Mouse (Mus musculus): ENCODE measurements at regions not wholly inside any gene's neighbourhood (a gene's known extent, or its start where the extent isn't known, plus 50 kb on each side); places are given as distances from the start of the nearest gene placed in this dataset.

DNA sequence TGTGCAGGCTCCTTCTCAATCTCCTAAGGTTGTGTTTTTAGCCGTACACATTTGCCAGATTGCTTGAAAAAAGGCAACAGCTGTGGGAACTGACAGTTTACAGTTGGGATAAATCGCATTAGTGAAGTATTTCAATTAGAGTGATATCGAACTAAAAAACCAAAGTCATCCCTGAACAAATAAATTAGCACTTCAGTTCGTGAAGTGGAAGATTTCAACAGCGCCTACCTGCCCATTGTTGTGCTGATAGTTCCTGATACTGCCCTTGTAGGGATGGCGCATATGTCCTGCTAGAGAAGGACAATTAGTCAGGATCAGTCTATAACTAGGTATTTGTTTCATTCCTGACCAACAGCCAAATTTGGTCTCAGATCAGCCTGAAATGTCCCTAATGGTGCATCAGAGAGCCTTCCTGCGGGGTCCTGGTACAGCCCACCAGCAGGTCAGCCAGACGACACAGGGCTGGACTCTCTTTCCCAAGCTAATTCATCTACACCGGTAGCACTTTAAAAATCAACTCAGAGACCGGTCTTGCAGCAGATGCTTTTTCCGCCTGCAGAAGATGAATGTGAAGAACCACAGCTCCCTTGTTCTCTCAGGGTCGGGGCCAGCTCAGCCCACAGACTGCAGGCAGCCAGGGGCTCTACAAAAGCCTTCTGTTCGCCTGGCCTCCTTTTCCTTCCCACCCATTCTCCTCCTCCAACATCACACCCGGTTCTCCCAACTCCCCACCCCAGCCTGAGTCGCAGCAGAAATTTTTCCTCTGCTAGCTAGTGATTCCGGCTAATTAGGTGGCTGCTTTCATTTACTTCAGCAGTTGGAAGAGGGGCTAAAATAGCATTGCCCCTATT is 146.1 kb downstream of the Psat1 start:
- no peak for ATAC-seq

DNA sequence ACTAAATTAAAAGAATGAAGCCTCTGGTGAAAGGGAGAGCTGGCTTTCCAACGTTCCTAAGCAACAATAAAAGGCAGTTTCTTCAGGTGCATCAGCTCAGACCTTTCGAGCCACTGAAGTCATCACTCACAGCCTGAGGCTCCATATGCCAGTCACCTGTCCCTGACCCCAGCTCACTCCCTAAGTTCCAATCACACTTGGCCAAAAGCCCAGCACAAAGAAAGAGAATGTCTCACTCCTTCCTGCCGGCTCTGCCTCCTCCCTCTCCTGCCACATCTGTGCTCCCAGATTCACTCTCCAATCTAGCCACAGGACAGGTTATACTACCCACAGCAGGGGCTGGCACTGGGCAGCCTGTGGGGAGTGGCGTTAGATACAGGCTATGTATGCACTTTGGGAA is 150.7 kb downstream of the Psat1 start:
- ATAC-seq, result no peak

DNA sequence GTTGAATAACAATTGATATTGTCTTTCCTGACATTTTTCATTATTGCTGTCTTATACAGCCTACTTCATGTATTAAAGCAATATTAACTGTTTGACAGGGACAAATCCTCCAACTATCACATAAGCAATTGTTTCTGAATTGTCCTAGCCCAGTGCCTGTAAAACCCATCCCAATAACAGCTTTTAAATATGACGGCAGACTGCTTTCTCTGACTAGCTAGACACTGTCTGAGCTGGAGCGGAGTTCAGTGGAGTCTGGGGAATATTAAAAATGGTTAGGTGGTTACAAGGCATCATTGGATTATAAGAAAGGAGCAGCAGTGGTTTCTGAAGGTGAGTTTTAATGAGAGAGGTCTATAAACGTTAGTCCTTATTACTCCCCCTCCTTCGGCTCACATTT is 155.2 kb downstream of the Psat1 start:
- ATAC-seq, result no peak

DNA sequence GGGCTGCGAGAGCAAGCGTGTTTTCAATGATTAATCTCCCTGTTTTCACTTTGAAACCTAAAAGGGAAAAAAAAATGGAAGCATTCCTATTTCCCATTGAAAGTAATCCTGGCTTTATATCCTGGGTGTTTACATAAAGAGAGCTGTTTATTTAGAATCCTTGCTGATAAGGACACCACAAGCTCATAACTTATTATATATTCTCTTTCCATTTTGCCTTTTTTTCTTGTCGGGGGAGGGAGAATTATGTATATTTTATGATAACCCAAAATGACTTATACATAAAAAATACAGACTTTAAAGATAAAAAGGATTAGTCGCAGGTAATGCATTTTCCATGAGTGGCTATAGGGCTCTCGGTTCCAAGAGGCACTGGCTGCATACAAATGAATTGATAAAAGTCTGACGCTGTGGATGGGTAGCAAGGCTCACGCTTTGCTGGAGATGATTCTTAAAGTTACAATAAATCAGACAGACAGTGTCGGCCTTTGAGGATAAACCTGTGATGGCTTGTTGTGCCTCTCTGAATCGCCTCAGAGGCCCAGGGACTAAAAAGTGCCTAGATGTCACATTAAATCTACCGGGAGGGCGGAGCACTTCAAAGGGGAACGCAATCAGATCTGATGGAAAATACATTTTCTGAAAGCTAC is 155.7 kb downstream of the Psat1 start:
- no peak for ATAC-seq

DNA sequence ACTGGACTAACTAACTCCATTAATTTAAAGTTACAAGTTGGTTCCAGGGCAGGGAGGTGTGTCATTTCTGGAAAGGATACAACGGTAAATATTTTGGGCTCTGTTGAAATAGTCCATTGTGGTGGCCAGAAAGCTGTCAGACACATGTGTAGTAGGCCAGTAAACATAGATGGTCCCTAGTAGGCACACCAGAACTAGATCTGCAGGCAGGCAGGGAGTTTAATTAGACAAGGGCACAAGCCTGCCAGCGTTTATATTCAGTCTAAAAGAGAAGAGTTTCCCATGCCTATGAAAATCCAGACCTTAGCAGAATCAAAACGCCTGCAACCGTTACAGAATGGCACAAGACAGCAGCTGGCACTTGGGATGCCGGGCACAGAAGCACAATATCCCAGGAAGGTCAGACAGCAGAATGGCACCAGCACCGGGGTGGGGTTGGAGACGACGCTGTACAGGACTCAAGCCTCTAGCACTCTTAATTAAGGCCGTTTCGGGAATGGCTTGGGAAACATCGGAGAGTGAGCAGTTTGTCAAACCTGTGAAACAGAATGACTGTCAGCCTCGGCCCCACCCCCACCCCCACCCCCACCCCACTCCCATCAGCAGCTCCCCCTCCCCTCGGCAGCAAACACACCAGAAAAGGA is 156.4 kb downstream of the Psat1 start:
- ATAC-seq, result no peak

DNA sequence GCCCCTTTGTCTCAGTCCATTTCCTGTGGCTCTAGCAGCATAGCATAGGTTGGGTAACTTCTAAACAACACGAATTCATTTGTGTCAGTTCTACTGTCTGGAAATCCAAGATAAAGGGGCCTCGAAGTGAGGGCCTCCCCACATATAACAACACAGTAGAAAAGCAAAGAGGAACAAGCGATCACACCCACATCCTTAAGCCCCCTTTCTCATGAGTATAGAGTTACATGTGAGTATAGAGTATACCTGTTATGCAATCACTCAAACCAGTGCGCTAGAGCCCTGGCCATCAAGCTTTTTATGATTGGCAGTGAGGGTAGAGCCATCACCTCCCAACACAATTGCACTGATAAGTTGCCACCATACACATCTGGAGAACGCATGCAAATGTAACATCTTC is 157.4 kb downstream of the Psat1 start:
- no peak for ATAC-seq

DNA sequence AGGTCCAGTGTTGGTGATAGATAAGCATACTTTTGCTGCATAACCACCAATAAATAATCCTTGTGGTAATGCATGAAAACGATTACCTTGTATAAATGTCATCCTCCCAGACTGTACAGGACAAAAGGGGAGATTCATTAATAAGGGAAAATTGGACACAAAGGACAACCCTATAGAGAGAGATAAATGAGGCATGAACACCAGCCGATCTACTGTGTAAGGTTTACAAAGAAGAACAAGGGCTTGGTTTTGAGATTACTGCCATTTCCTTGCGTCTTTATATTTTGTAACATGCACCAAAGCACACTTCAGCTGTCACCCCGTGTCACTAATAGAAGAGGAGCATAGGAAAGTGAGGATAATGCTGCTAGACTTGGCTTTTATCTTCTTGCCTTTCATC is 162.5 kb downstream of the Psat1 start:
- ATAC-seq, result no peak

DNA sequence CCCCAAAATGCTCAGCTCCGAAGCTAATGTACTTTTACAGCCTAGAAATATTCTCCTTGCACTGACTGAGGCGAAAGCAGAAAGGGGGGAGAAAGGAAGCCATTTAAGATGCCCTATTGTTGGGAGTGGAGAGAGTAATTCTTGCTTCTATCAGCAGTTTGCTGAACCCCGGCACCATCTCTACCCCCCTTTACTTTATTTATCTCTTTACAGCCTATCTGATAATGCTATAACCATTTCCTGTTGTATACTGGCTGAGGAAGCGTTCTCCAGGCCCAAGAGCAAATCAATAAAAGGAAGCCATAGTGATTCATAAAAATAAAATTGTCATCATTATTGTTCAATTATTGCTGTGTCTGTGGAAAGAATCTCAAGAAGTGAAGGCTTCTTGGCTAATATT is 177.5 kb downstream of the Psat1 start:
- no peak for ATAC-seq

DNA sequence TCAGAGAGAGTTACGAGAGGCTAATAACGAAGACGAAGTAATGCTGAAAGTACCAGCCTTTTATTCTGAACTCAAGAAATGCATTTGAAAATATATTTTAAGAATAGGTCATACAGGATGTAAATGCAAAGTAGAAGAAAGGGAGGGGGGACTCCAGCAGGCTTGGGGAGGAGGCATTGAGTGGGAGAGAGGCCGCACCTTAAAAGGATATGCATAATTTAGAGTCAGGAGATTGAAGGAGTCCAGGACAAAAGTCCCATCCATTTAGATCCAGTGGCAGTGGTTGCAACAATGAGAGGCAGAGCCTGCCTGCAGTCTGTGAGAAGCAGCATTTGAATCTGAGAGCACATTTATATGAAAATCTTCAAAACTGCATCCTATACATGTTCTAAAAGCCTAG is 186.1 kb downstream of the Psat1 start:
- no peak for ATAC-seq

DNA sequence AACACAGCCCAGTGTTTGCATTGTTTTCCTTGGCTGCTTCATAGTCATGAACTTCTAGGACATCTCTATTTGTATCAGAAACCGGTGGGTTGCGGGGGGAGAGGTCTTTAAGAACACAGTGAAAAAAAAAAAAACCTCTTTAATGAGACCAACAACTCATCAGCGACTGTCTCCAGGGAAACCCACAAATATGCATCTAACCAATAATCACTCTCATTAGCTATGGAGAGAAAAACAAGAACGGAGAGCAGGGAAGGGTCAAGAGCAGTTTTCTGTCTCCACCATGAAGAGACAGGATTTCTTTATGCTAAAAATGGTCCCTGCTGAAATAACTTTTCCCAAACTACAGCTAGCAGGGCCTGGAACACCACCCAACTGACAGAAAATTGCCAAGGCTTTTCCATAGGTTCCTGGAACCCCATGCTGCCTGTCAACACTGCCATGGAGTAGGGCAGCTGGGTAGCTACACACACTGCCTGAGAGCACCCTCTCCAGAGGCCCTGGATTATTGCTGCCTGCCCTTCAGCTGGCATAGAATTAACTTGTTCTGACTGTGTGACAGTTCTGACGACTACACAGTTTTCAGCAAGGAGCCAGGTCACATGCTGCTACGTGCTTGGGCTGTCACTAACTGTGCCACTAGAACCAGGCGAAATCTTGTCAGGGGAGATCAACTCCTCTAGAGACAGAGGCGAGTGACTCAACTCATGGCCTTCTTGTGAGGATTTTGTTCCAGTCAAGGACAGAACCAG is 201.9 kb downstream of the Psat1 start:
- no peak for ATAC-seq

DNA sequence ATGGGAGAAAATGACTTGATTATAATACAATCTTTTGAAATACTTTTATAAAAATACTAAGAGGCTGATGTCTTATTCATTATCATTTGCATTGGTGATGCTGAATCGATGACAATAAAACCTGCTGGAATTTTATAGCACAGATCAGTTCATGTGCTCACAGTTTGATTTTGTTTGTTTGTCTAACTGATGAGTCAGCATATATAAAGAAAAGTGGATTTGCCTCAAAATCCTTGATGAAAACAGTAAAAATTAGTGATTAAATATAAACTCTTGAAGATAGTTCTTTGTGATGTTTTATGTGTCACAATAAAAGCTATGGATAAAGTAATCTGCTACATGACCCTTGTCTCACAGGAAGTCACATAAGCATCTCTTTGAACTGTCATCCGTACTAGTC is 210.9 kb downstream of the Psat1 start:
- no peak for ATAC-seq

DNA sequence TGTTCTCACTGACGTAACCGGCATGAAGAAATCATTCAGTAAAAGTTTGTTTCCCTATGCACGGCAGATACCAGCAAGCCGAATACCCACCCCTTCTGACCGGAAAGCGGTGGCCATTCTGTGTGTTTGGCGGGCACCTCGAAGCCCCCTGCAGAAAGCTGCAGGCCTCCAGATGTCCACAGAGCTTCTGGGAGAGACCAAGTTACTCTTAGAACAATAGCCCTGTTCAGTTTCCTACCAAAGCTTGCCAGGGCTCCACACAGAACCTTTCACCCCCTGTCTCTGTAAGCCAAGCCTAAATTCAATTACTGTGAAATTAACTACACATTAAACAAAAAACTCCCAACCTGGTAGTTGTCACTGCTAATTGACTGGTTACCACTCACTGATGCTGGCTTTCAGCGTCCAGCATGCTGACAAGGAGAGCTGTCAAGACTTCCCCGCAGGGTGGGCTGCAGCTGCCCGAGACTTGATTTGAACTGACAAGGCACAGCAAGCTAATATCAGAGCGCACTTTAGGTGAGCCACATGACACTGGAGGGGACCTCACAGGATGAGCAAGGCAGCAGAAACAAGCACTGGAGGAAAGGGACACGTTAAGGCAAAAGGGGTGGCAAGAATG is 220.2 kb downstream of the Psat1 start:
- no peak for ATAC-seq

DNA sequence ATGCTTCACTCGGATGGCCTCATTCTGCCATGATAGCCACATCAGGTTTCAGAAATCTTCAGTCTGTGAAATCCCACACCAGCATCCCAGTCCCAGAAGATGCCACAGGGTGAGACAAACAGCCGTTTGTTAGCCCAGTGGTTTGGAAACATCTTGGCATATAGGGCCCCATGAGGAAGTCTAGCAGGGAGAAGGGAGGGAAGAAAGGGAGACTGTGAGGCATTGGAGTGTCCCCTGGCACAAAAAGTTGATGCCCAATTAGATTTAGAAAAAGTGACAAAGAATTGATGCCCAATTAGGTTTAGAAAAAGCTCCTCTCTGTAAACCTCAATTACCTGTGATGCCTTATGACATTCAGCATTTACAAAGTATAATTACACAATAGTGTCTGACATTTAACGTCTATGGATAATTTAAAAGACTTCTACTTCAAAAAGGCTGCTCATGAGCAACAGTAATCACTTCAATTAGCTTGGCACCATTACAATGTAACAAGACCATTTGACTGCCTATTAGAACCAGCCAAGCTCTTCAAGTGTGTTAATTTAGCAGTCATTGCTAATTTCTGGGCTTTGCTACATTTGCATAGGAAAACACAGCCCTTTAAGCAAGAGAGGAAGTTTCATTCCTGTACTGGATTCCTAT is 254.6 kb downstream of the Psat1 start:
- no peak for ATAC-seq

DNA sequence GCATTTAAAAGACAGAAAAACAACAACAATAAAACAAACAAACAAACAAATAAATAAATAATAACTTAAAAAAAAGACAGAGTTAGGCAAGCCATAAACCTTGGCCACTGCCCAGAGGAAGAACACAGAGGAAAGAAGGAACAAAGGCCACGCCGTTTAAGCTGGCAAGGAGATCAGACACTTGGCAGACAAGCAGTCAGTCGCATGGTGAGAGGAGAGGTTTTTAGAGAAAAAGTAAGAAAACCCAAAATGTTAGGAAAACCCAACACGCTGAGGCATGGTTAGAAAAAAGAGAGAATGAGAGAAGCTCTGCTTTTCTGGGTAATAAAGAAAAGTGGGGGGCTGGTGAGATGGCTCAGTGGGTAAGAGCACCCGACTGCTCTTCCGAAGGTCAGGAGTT is 277.1 kb downstream of the Psat1 start:
- no peak for ATAC-seq

DNA sequence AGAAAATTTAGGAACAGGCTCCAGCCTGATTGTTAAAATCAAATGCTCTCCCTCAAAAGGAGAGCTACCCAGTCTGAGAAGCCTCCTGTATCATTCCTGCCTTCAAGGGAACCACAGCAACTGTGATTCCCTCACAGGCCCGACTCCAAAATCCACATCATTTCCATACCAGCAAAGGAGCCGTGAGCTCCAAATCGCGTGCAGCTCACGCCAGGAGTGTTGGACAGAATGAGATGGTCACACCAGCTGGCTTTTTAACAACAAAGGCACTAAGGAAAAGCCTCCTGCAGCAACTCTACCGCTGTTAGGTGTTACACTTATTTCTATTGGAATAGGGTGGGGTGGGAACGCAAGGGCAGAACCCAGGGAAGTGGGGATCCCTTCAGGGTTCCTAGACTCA is 277.6 kb downstream of the Psat1 start:
- ATAC-seq, result no peak

DNA sequence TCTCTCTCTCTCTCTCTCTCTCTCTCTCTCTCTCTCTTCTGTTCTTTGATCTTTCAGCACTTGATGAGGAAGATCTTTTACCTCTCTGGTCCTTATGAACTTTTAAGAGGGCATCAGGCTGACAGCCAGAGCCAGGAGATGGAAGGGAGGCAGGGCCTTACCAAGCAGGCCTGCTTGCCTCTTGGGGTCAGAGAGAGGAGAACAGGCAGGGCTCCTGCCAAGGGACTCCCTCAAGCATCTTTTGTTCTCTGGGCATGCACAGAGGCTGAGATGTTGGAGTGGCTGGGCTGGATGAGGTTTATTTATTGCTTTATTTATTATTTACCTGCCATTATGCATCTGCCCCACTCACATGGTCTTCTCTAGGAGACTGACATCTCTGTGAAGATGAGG is 278.5 kb downstream of the Psat1 start:
- ATAC-seq, result no peak

DNA sequence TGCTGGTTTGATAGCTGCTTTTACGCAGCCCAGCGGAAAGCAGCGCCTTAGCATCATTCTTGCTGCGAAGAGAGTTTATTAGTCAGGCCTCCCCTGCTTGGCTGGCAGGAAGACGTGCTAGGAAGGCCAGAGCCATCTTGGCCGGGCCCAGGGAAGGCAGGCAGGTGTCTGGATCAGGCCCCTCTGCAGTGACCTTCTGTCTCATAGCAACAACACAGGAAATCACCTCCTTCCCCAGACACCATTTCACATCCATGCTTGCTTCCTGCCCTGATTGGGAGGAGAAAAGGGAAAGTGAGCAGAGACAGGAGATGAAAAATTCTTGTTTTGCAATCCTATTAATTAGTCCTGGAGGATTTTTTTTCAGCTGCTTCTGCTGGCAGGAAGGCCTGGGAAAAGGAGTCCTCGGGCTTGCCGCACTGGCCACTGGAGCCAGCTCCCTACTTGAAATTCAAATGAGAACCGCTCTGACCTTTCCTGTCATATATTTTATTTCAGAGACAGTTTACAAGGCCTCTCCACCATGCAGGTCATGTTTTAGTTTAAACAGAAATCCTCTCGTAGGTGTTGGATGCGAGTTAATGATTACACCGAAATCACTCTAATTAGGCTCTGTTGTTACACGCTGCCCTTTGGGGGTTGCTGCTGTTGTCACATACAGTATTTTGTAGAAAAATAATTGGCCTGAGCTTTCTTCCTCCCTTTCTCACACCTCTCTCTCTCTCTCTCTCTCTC is 279.1 kb downstream of the Psat1 start:
- ATAC-seq, result no peak

DNA sequence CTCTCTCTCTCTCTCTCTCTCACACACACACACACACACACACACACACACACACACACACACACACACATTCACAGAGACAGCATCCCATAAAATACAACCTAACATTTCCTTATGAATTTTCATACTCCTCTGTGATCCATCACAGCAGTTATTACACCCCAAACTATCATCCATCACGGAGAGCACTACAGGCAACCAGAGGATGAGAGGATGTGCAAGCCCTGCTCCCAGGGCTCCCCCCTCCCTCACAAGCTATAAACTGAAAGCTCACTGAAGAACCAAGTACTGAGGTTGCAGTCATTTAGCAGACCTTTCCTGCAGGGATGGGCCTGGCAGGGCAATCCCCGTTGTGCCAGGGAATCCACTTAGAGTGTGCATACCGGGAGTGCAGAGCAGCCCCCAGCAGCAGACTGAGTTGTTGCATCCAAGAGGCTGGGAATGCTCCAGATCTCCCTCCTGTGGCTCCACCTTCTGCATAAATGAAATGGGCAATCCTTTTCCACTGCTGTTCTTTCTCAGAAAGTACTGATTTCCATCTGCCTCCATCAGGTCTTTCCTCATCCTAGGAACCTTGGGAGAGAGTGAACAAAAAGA is 283.4 kb downstream of the Psat1 start:
- ATAC-seq, result no peak

DNA sequence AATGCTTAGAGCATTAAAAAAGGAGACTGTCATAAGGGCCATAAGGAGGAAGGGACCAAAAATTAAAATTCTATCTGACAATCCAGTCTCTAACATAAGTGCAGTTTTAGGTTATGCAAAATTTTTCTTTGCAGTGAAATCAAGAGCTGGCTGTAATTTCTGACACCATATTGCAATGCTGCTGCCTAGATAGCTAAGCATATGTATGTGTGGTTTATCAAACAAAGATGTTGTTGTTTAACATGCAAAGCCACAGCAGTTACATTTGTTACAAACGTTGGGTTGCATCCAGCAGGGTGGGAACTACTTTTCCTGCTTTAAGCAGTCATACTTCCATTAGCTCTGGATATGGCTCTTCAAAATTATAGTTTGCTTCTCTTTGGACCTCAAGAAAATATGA is 288.5 kb downstream of the Psat1 start:
- ATAC-seq, result no peak

DNA sequence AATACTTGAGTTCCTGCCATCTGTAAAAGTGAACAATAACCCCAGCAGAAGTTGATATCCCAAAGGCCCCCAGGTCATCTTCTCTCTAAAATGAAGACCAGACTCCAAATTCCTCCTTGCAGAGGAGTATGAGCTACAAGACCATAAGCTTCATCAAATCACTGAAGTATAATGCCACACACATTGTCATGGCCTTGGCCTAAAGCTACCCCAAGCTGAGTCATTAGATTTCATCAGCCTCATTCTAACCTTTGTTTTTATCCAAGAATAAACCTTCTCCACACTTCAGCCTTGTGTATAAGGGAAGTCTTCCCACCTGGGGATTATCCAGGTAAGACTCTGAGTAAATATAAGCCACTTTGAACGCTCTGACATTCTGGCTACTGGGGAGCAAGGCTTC is 289.3 kb downstream of the Psat1 start:
- ATAC-seq, result no peak

DNA sequence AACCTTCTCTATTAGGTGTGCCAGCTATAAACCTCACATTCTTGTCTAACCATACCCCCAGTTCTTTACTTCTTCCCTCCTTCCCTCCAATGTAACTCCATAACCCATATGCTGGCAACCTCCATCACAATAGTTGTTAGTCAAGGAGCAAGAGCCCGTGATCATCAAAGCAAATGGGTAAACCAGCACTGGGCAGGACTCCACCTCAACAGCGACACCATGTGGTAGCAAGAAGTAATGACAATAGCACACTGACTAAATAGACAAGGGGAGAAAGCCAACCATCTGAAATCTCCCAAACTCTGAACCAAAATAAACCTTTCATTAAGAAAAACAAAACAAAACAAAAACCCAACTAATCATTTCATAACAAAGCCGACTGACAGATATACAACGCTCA is 297.8 kb downstream of the Psat1 start:
- no peak for ATAC-seq

Measured in CD4-positive, CD25-positive, alpha-beta regulatory T cell, adult 4 months (primary cell).